12 mouse cellular contexts compared by ENCODE assay signal in the genomic region with DNA sequence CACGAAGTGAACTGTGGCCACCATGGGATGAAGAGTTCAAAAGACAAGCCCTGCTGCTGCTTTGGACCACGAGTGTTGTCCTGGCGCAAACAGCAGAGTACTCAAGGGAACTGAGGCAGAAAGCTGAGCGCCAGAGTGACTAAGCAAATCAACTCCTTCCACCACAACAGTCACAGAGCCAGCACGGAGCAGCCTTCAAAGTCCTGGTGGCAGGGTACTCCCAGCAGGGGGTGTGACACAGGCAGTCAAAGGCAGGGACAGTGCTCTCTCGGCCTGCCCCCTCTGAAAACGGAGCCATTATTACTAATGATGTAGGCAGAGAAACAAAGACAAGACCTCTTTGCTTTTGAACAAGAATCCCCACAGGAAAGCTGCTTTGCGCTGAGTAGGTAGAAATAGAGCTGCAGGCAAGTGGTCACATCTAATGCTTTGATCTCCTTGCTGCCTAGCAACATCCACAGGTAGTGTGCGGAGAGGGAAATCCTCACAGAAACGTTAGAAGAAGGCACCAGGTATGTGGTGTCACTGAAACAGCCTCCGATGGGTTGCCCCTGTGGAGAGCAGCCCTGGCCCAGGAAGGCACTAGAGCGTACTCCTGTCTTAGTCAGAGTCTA. TPM values are rescaled to one million over a fixed set of nuclear protein-coding genes. Genes with fewer than 3 reads are reported as not detected.
DNase-seq lines count a peak whose midpoint lies in the region; ATAC-seq lines count a peak whose summit lies in the region.
"Had no signal": no experiment of that assay in that cellular context is flagged by ENCODE, and none has a peak within 500 bp of the region (broad histone marks: within the 10 kb centered on the region; RNA-seq: fewer than 3 reads in every experiment).

No protein-coding gene starts in this region.

- no peak overlapping the region for H3K27ac ChIP-seq in limb, embryonic 12.5 days
- H3K27ac ChIP-seq: limb, embryonic 15.5 days had no signal

- peak; percentile 34 for DNase-seq in embryo, embryonic 11 days
- peak; percentile 5 to 23 for DNase-seq in thymus, postnatal 36 days
- no peak for DNase-seq in spleen, adult 12 weeks (ENCODE audit: low spot score)
- DNase-seq in cerebellum, adult 9-11 months = no peak
- DNase-seq: heart, postnatal 10 days; right cerebral cortex, postnatal 14 days had no signal

- no peaks in the 10 kb centered on the region for H3K9me3 ChIP-seq in megakaryocyte, embryonic 14.5 days
- no peaks in the 10 kb centered on the region for H3K9me3 ChIP-seq in limb, embryonic 12.5 days
- H3K9me3 ChIP-seq: limb, embryonic 15.5 days had no signal

- WGBS in limb, embryonic 12.5 days = 27% methylated on average over 12 of the region's 12 CpGs

- H3K4me1 ChIP-seq in megakaryocyte, embryonic 14.5 days = peaks cover 41% of the 10 kb centered on the region
- H3K4me1 ChIP-seq in limb, embryonic 12.5 days (replicated peaks) = peaks cover 8% of the 10 kb centered on the region; the same call in 1 of the 2 replicates
- H3K4me1 ChIP-seq: limb, embryonic 15.5 days had no signal

- no peak overlapping the region for H3K9ac ChIP-seq in limb, embryonic 12.5 days (replicated peaks)
- H3K9ac ChIP-seq: limb, embryonic 15.5 days had no signal

- H3K4me3 ChIP-seq in megakaryocyte, embryonic 14.5 days (replicated peaks) = peak overlapping the region; percentile 79
- H3K4me3 ChIP-seq in limb, embryonic 12.5 days (replicated peaks) = no peak overlapping the region
- H3K4me3 ChIP-seq: limb, embryonic 15.5 days; myocyte had no signal

- H3K27me3 ChIP-seq in megakaryocyte, embryonic 14.5 days (replicated peaks) = no peaks in the 10 kb centered on the region
- no peaks in the 10 kb centered on the region; the same call in 1 of the 2 replicates for H3K27me3 ChIP-seq in limb, embryonic 12.5 days
- H3K27me3 ChIP-seq: limb, embryonic 15.5 days had no signal

- ATAC-seq in megakaryocyte, adult 5-6 weeks (ENCODE audit: poor library complexity, severe bottlenecking) = no peak
- no peak for ATAC-seq in limb, embryonic 12.5 days (ENCODE audit: insufficient number of reproducible peaks, insufficient read depth, low FRiP score, low TSS enrichment, low read depth)

- H3K4me2 ChIP-seq in limb, embryonic 12.5 days = peak overlapping the region; percentile 9; the same call in 1 of the 2 replicates
- H3K4me2 ChIP-seq: limb, embryonic 15.5 days had no signal

- no peaks in the 10 kb centered on the region for H3K36me3 ChIP-seq in megakaryocyte, embryonic 14.5 days (replicated peaks; ENCODE audit: low read length)
- H3K36me3 ChIP-seq in limb, embryonic 12.5 days = no peaks in the 10 kb centered on the region
- H3K36me3 ChIP-seq: G1E; limb, embryonic 15.5 days had no signal

RNA-seq across cellular contexts. Expression of gene Egln3, which starts 56.6 kb away (rescaled TPM):
- polyA plus RNA-seq in megakaryocyte, embryonic 14.5 days (2012; ENCODE audit: insufficient read depth, low replicate concordance) = 47.6 and 68.3 TPM in 2 replicates
- total RNA-seq in megakaryocyte, adult 5-6 weeks (2015) = 3.3 and 3.6 TPM in 2 replicates
- 1.7 and 1.9 TPM in 2 replicates for total RNA-seq in megakaryocyte, adult 5-6 weeks (2017)
- 3.0 and 3.4 TPM in 2 replicates for polyA plus RNA-seq in limb, embryonic 12.5 days (2016; fragmentation: Nextera tagmentation; extraction: Ambion mirVana)
- polyA plus RNA-seq: G1E had no signal

Comparison
In these comparisons a context has a peak if more than half of its experiments do, and no peak if none do; other contexts are left out.
1. DNase-seq: peak in embryo, embryonic 11 days (single experiment) and thymus, postnatal 36 days (2 of 2); none in spleen, adult 12 weeks (single experiment) and cerebellum, adult 9-11 months (single experiment).
2. RNA of gene Egln3, which starts 56.6 kb away (polyA plus RNA-seq): 47.6 to 68.3 TPM in megakaryocyte, embryonic 14.5 days; 3.0 to 3.4 TPM in limb, embryonic 12.5 days; every median in the first group is over 10 times any median in the second.